Mouse (Mus musculus): Measurements from ENCODE around the gene Dlk2. TPM values are rescaled to one million over a fixed set of nuclear protein-coding genes. Genes with fewer than 3 reads are reported as not detected.

Dlk2 gene
- polyA plus RNA-seq, 1 experiment from 2014 or later, result 0.57 TPM

DNA sequence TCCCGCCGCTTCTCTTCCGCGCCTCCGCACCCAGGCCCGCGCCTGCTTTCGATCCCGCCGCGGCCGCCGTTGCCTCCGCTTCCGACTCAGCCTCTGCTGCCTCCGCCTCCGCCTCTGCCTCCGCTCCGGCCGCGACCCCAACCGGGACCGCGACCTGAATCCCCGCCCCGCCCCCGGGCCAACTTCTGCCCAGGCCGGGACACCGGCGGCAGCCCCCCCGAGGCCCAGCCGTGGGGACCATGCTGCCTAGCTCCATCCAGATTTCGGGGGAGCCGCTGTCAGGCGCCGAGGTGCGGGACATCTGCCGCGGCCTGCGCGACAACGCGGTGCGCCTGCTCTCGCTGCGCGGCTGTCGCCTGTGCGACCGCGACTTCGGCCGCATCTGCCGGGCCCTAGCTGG lies 43.1 kb upstream of the Dlk2 start:
- peaks cover 16% of the 10 kb centered on the region for H3K27me3 ChIP-seq (ENCODE audit: control insufficient read depth, insufficient read depth, low read length)
- H3K4me2 ChIP-seq (ENCODE audit: low read length), result peak overlapping the region; percentile 100
- no peak overlapping the region for H3K27ac ChIP-seq (replicated peaks in 1 of 2; ENCODE audit: control insufficient read depth in 1 of 2, insufficient read depth in 1 of 2, low read depth in 2 of 2, low read length in 2 of 2)
- ATAC-seq (ENCODE audit: insufficient number of reproducible peaks, insufficient read depth, low FRiP score, low read depth), result 0 out of 2 replicates have a peak, but pooled peaks have one; percentile 15
- H3K36me3 ChIP-seq (ENCODE audit: control insufficient read depth, insufficient read depth, low read length), result peaks cover 53% of the 10 kb centered on the region
- H3K9me3 ChIP-seq (ENCODE audit: control insufficient read depth, low read length), result no peaks in the 10 kb centered on the region
- peak overlapping the region; percentile 47 to 71 for H3K4me3 ChIP-seq (ENCODE audit: control insufficient read depth in 1 of 2, insufficient read depth in 1 of 2, low read depth in 1 of 2, low read length in 2 of 2)
- peaks cover 8 to 21% of the 10 kb centered on the region in 2 experiments for H3K4me1 ChIP-seq (ENCODE audit: control insufficient read depth in 2 of 2, insufficient read depth in 2 of 2, low read length in 2 of 2)
- H3K9ac ChIP-seq (ENCODE audit: low read length), result peak overlapping the region; percentile 69
- under 1% methylated on average over 54 of the region's 54 CpGs for WGBS

DNA sequence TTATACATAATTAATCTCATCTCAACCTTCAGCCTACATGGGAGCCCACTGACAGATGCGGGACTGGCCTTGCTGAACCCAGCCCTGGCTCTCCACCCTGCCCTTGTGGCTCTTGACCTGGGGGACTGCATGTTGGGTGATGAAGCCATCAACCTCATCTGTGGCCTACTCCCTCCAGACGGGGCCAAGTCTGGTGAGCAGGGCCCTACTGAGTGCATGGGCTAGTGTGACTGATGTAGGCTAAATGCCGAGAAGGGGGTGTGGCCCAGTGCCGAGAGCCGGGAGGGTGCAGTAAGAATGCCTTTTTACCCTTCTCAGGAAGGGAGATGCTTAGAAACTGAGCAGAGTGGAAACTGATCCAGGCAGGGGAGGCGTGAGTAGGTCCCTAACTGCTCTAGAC lies 42.1 kb upstream of the Dlk2 start:
- Histone ChIP-seq H3K4me3 (ENCODE audit: control insufficient read depth in 1 of 2, insufficient read depth in 1 of 2, low read depth in 1 of 2, low read length in 2 of 2) (no peak overlapping the region), H3K4me1 (ENCODE audit: control insufficient read depth in 2 of 2, insufficient read depth in 2 of 2, low read length in 2 of 2) (peaks cover 5 to 15% of the 10 kb centered on the region in 2 experiments; a peak in 3 of 4 replicates)

GRCm38 (mm10) chr17:46258279-46259053 lies 38.8 kb upstream of the Dlk2 start:
- peaks cover 16% of the 10 kb centered on the region for H3K27me3 ChIP-seq (ENCODE audit: control insufficient read depth, insufficient read depth, low read length)
- peak overlapping the region; percentile 43 to 47; a peak in 1 of 4 replicates for H3K27ac ChIP-seq (replicated peaks in 1 of 2; ENCODE audit: control insufficient read depth in 1 of 2, insufficient read depth in 1 of 2, low read depth in 2 of 2, low read length in 2 of 2)
- WGBS, result 70% methylated on average over 28 of the region's 30 CpGs
- no peak overlapping the region for H3K4me3 ChIP-seq (ENCODE audit: control insufficient read depth in 1 of 2, insufficient read depth in 1 of 2, low read depth in 1 of 2, low read length in 2 of 2)
- H3K4me1 ChIP-seq (ENCODE audit: control insufficient read depth in 2 of 2, insufficient read depth in 2 of 2, low read length in 2 of 2), result peaks cover 2 to 10% of the 10 kb centered on the region in 2 experiments; a peak in 3 of 4 replicates
- no peak overlapping the region for H3K9ac ChIP-seq (ENCODE audit: low read length)
- no peaks in the 10 kb centered on the region for H3K9me3 ChIP-seq (ENCODE audit: control insufficient read depth, low read length)
- peaks cover 62% of the 10 kb centered on the region for H3K36me3 ChIP-seq (ENCODE audit: control insufficient read depth, insufficient read depth, low read length)
- no peak overlapping the region for H3K4me2 ChIP-seq (ENCODE audit: low read length)
- peak; percentile 11; the same call in 1 of the 2 replicates for ATAC-seq (ENCODE audit: insufficient number of reproducible peaks, insufficient read depth, low FRiP score, low read depth)

More for the DNA sequence above, 42.1 kb upstream of the Dlk2 start:
- 32% methylated on average over 6 of the region's 6 CpGs for WGBS
- Histone ChIP-seq H3K36me3 (ENCODE audit: control insufficient read depth, insufficient read depth, low read length) (peaks cover 53% of the 10 kb centered on the region), H3K27me3 (ENCODE audit: control insufficient read depth, insufficient read depth, low read length) (peaks cover 16% of the 10 kb centered on the region), H3K4me2 (ENCODE audit: low read length) (0 out of 2 replicates have a peak overlapping the region, but pooled peaks have one; percentile 1), H3K9ac (ENCODE audit: low read length) (no peak overlapping the region), H3K9me3 (ENCODE audit: control insufficient read depth, low read length) (no peaks in the 10 kb centered on the region), H3K27ac (replicated peaks in 1 of 2; ENCODE audit: control insufficient read depth in 1 of 2, insufficient read depth in 1 of 2, low read depth in 2 of 2, low read length in 2 of 2) (no peak overlapping the region)
- ATAC-seq (ENCODE audit: insufficient number of reproducible peaks, insufficient read depth, low FRiP score, low read depth), result no peak

DNA sequence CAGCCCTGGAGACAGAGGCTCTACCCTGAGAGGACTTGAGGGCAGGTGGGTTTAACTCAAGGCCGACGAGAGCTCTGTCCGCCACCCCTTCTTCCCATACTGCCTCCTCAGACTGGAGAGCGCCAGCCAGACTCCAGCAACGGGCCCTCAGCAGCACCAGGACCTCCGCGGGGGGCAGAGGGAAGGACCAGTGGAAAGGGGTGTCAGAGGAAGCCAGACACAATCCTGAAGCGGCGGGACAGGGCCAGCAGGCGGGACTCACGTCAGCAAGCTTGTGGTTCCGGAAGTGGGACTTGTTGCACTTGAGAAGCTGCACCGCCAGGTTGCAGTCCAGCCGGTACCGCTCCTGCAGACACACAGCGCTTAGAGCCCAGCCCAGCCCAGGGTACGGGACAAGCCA lies 37.5 kb upstream of the Dlk2 start:
- Histone ChIP-seq H3K4me2 (ENCODE audit: low read length) (no peak overlapping the region), H3K36me3 (ENCODE audit: control insufficient read depth, insufficient read depth, low read length) (peaks cover 74% of the 10 kb centered on the region), H3K27me3 (ENCODE audit: control insufficient read depth, insufficient read depth, low read length) (peaks cover 9% of the 10 kb centered on the region), H3K9ac (ENCODE audit: low read length) (no peak overlapping the region), H3K27ac (replicated peaks in 1 of 2; ENCODE audit: control insufficient read depth in 1 of 2, insufficient read depth in 1 of 2, low read depth in 2 of 2, low read length in 2 of 2) (0 out of 4 replicates have a peak overlapping the region, but pooled peaks of 1 of the 2 experiments have one; percentile 6), H3K4me3 (ENCODE audit: control insufficient read depth in 1 of 2, insufficient read depth in 1 of 2, low read depth in 1 of 2, low read length in 2 of 2) (no peak overlapping the region), H3K9me3 (ENCODE audit: control insufficient read depth, low read length) (no peaks in the 10 kb centered on the region), H3K4me1 (ENCODE audit: control insufficient read depth in 2 of 2, insufficient read depth in 2 of 2, low read length in 2 of 2) (peaks cover 0 to 2% of the 10 kb centered on the region in 2 experiments; a peak in 2 of 4 replicates)
- 85% methylated on average over 17 of the region's 17 CpGs for WGBS
- ATAC-seq (ENCODE audit: insufficient number of reproducible peaks, insufficient read depth, low FRiP score, low read depth), result no peak

- H3K9me3 ChIP-seq (ENCODE audit: control insufficient read depth, low read length), result no peaks in the 10 kb centered on the region
- no peak overlapping the region for H3K4me3 ChIP-seq (ENCODE audit: control insufficient read depth in 1 of 2, insufficient read depth in 1 of 2, low read depth in 1 of 2, low read length in 2 of 2)
- no peak for ATAC-seq (ENCODE audit: insufficient number of reproducible peaks, insufficient read depth, low FRiP score, low read depth)
- peaks cover 6 to 10% of the 10 kb centered on the region in 2 experiments; a peak in 3 of 4 replicates for H3K4me1 ChIP-seq (ENCODE audit: control insufficient read depth in 2 of 2, insufficient read depth in 2 of 2, low read length in 2 of 2)
- peaks cover 92% of the 10 kb centered on the region for H3K36me3 ChIP-seq (ENCODE audit: control insufficient read depth, insufficient read depth, low read length)
- H3K27me3 ChIP-seq (ENCODE audit: control insufficient read depth, insufficient read depth, low read length), result no peaks in the 10 kb centered on the region
- H3K27ac ChIP-seq (replicated peaks in 1 of 2; ENCODE audit: control insufficient read depth in 1 of 2, insufficient read depth in 1 of 2, low read depth in 2 of 2, low read length in 2 of 2), result 0 out of 4 replicates have a peak overlapping the region, but pooled peaks of 1 of the 2 experiments have one; percentile 19
- 70% methylated on average over 5 of the region's 5 CpGs for WGBS
- H3K4me2 ChIP-seq (ENCODE audit: low read length), result no peak overlapping the region
- H3K9ac ChIP-seq (ENCODE audit: low read length), result no peak overlapping the region
Measured at GRCm38 (mm10) chr17:46262201-46262694, 35.0 kb upstream of the Dlk2 start.

DNA sequence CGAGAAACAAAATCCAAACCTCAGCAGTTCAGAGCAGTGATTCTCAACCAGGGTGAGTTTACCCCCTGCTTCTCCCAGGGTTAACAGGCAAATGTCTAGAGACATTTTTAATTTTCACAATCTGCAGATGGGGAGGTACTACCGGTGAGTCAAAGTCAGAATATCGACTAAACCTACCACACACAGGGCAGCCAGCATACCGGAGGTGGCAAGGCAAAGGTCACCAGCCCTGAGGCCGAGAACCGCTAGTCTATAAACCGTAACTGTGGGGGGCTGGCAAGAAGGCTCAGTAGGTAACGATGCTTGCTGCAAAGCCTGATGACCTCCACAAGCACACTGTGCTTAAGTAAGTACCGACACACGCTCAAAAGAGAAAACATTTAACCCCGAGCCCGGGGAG lies 31.7 kb upstream of the Dlk2 start:
- Histone ChIP-seq H3K4me3 (ENCODE audit: control insufficient read depth in 1 of 2, insufficient read depth in 1 of 2, low read depth in 1 of 2, low read length in 2 of 2) (no peak overlapping the region), H3K27ac (replicated peaks in 1 of 2; ENCODE audit: control insufficient read depth in 1 of 2, insufficient read depth in 1 of 2, low read depth in 2 of 2, low read length in 2 of 2) (no peak overlapping the region), H3K9ac (ENCODE audit: low read length) (no peak overlapping the region), H3K4me2 (ENCODE audit: low read length) (no peak overlapping the region), H3K9me3 (ENCODE audit: control insufficient read depth, low read length) (no peaks in the 10 kb centered on the region), H3K27me3 (ENCODE audit: control insufficient read depth, insufficient read depth, low read length) (no peaks in the 10 kb centered on the region), H3K4me1 (ENCODE audit: control insufficient read depth in 2 of 2, insufficient read depth in 2 of 2, low read length in 2 of 2) (peaks cover 9 to 12% of the 10 kb centered on the region in 2 experiments; a peak in 3 of 4 replicates), H3K36me3 (ENCODE audit: control insufficient read depth, insufficient read depth, low read length) (peaks cover 85% of the 10 kb centered on the region)
- no peak for ATAC-seq (ENCODE audit: insufficient number of reproducible peaks, insufficient read depth, low FRiP score, low read depth)
- 87% methylated on average over 12 of the region's 12 CpGs for WGBS

- H3K27ac ChIP-seq (replicated peaks in 1 of 2; ENCODE audit: control insufficient read depth in 1 of 2, insufficient read depth in 1 of 2, low read depth in 2 of 2, low read length in 2 of 2), result no peak overlapping the region
- H3K36me3 ChIP-seq (ENCODE audit: control insufficient read depth, insufficient read depth, low read length), result peaks cover 85% of the 10 kb centered on the region
Measured at GRCm38 (mm10) chr17:46265918-46266618, 31.2 kb upstream of the Dlk2 start.

More at GRCm38 (mm10) chr17:46265918-46266618, 31.2 kb upstream of the Dlk2 start:
- H3K27me3 ChIP-seq (ENCODE audit: control insufficient read depth, insufficient read depth, low read length), result no peaks in the 10 kb centered on the region
- no peak overlapping the region for H3K4me2 ChIP-seq (ENCODE audit: low read length)
- no peaks in the 10 kb centered on the region for H3K9me3 ChIP-seq (ENCODE audit: control insufficient read depth, low read length)
- WGBS, result 12% methylated on average over 14 of the region's 14 CpGs
- no peak overlapping the region for H3K9ac ChIP-seq (ENCODE audit: low read length)
- no peak overlapping the region for H3K4me3 ChIP-seq (ENCODE audit: control insufficient read depth in 1 of 2, insufficient read depth in 1 of 2, low read depth in 1 of 2, low read length in 2 of 2)
- peaks cover 9 to 12% of the 10 kb centered on the region in 2 experiments; a peak in 3 of 4 replicates for H3K4me1 ChIP-seq (ENCODE audit: control insufficient read depth in 2 of 2, insufficient read depth in 2 of 2, low read length in 2 of 2)
- ATAC-seq (ENCODE audit: insufficient number of reproducible peaks, insufficient read depth, low FRiP score, low read depth), result no peak

Measured in heart, embryonic 14.5 days (tissue).